Mouse (Mus musculus) liver, postnatal 0 days (tissue): ENCODE measurements at regions not wholly inside any gene's neighbourhood (a gene's known extent, or its start where the extent isn't known, plus 50 kb on each side); places are given as distances from the start of the nearest gene placed in this dataset.

Experiments used
- CTCF ChIP-seq: sonication (generic); IDR thresholded peaks from 2 replicates; pipeline ENCODE4 v1.5.1; 2016; ENCODE audit warnings: antibody characterized with exemption, low read depth
- EP300 ChIP-seq: IDR thresholded peaks from 2 replicates; pipeline ENCODE4 v1.6.1; 2016; ENCODE audit warnings: antibody characterized with exemption, low read depth, mild to moderate bottlenecking

DNA sequence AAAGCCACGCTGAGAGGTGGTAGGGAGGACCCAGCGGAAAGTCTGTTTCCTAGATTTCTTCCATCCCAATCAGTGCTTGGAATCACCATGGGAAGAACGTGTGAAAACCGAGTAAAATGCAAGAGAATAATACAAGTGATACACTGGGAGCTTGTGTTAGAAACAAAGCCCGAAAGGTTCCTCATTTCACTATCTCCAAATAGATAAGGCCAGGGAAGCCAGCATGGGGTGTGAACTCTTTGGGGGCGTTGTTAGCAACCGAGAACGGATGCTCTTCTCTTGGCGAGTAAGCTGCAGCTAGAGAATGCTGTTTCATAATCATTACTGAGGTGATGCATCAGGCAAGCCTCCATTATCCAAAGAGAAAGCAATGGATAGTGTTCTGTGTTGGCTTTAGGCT lies 118.8 kb upstream of the Atp5g3 start:
- TF ChIP-seq CTCF, result no peak
- TF ChIP-seq EP300, result no peak
